Mouse (Mus musculus) neural tube, embryonic 15.5 days (tissue): ENCODE measurements at regions not wholly inside any gene's neighbourhood (a gene's known extent, or its start where the extent isn't known, plus 50 kb on each side); places are given as distances from the start of the nearest gene placed in this dataset.
"Not testable (repeated sequence)": the region's sequence is repeated elsewhere in the genome, so short reads cannot be mapped to it uniquely, and the experiment has no call there.

Experiments
- ATAC-seq: fragments of 200-750 bp; cut with Nextera tagmentation; 2 replicates; pipeline ENCODE4 v1.8.0; 2017; ENCODE audit warnings: mild to moderate bottlenecking, moderate TSS enrichment, moderate library complexity; ENCODE audit not compliant: low FRiP score
- H3K27ac ChIP-seq: fragments of 300-500 bp; sonication (generic); replicated peaks from 2 replicates; pipeline ENCODE4 v1.5.1; 2015; ENCODE audit warnings: mild to moderate bottlenecking, inconsistent platforms
- H3K27me3 ChIP-seq: fragments of 300-500 bp; sonication (generic); replicated peaks from 2 replicates; pipeline ENCODE4 v1.6.1; 2015; ENCODE audit warnings: inconsistent platforms
- H3K36me3 ChIP-seq: fragments of 300-500 bp; sonication (generic); 2 replicates; pipeline ENCODE4 v1.6.1; 2015; ENCODE audit warnings: inconsistent platforms
- H3K4me1 ChIP-seq: fragments of 300-500 bp; sonication (generic); 2 replicates; pipeline ENCODE4 v1.6.1; 2015; ENCODE audit warnings: inconsistent platforms
- H3K4me2 ChIP-seq: fragments of 300-500 bp; sonication (generic); 2 replicates; pipeline ENCODE4 v1.6.1; 2015; ENCODE audit warnings: inconsistent platforms, mild to moderate bottlenecking, moderate library complexity
- H3K4me3 ChIP-seq: fragments of 300-500 bp; sonication (generic); replicated peaks from 2 replicates; pipeline ENCODE4 v1.5.1; 2015; ENCODE audit warnings: mild to moderate bottlenecking, inconsistent platforms
- H3K9ac ChIP-seq: fragments of 300-500 bp; sonication (generic); replicated peaks from 2 replicates; pipeline ENCODE4 v1.6.1; 2015; ENCODE audit warnings: mild to moderate bottlenecking, inconsistent platforms
- H3K9me3 ChIP-seq: fragments of 300-500 bp; sonication (generic); replicated peaks from 2 replicates; pipeline ENCODE4 v1.6.1; 2016; ENCODE audit warnings: inconsistent platforms
- WGBS: fragments of 180-500 bp; shearing (Covaris S2); methylation state at CpG from one replicate; pipeline ENCODE4 v1.1.7; 2015; ENCODE audit warnings: mixed read lengths; 5-methylcytosine and 5-hydroxymethylcytosine counted together

GRCm38 (mm10) chr7:125139196-125139595, 305.3 kb upstream of the Kdm8 start:
- Histone ChIP-seq H3K4me2 (no peak overlapping the region), H3K9me3 (no peaks in the 10 kb centered on the region), H3K4me3 (no peak overlapping the region), H3K27me3 (no peaks in the 10 kb centered on the region), H3K27ac (no peak overlapping the region), H3K4me1 (no peaks in the 10 kb centered on the region), H3K36me3 (no peaks in the 10 kb centered on the region), H3K9ac (no peak overlapping the region)
- ATAC-seq: no peak
- 89% methylated on average over 2 of the region's 2 CpGs for WGBS

DNA sequence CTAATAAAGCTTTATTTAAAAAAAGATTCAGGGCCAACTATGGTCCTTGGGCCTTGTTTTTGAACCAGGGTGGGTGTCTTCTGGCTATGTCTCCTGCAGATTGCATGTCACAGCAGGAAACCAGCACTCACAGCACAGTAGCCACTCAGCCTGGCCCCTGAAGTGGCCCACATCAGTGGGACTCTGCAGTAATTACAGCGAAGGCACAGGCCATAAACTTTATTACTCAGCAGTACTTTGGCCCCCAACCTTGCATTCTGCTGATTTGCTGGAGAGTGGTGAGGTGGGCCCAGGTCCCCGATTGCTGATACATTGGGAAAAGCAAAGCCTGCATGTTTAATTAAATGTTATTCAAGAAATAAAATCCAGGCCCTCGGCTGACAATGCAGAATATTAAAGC, 303.6 kb upstream of the Kdm8 start:
- peak; percentile 38; the same call in 1 of the 2 replicates for ATAC-seq
- 11% methylated on average over 3 of the region's 3 CpGs for WGBS
- no peak overlapping the region for H3K9ac ChIP-seq
- no peak overlapping the region for H3K27ac ChIP-seq
- H3K4me1 ChIP-seq: no peaks in the 10 kb centered on the region
- no peak overlapping the region for H3K4me2 ChIP-seq
- no peaks in the 10 kb centered on the region for H3K9me3 ChIP-seq
- no peak overlapping the region for H3K4me3 ChIP-seq
- no peaks in the 10 kb centered on the region for H3K36me3 ChIP-seq
- H3K27me3 ChIP-seq: no peaks in the 10 kb centered on the region

GRCm38 (mm10) chr7:125141864-125142263, 302.6 kb upstream of the Kdm8 start:
- Histone ChIP-seq H3K4me1 (no peaks in the 10 kb centered on the region), H3K27ac (no peak overlapping the region), H3K9ac (no peak overlapping the region), H3K9me3 (no peaks in the 10 kb centered on the region), H3K4me3 (no peak overlapping the region), H3K27me3 (no peaks in the 10 kb centered on the region), H3K36me3 (no peaks in the 10 kb centered on the region), H3K4me2 (no peak overlapping the region)
- ATAC-seq: no peak
- WGBS: 78% methylated on average over 1 of the region's 1 CpGs

- H3K4me3 ChIP-seq: no peak overlapping the region
- H3K9ac ChIP-seq: no peak overlapping the region
- H3K27ac ChIP-seq: no peak overlapping the region
- H3K27me3 ChIP-seq: no peaks in the 10 kb centered on the region
- H3K4me2 ChIP-seq: no peak overlapping the region
- ATAC-seq: no peak
- H3K9me3 ChIP-seq: no peaks in the 10 kb centered on the region
- H3K36me3 ChIP-seq: no peaks in the 10 kb centered on the region
- H3K4me1 ChIP-seq: no peaks in the 10 kb centered on the region
- WGBS: 75% methylated on average over 9 of the region's 9 CpGs
These were observed 298.5 kb upstream of the Kdm8 start for GRCm38 (mm10) chr7:125146025-125146424.

- no peak overlapping the region for H3K4me2 ChIP-seq
- no peak for ATAC-seq
- H3K9ac ChIP-seq: no peak overlapping the region
- H3K27me3 ChIP-seq: no peaks in the 10 kb centered on the region
- H3K27ac ChIP-seq: no peak overlapping the region
- H3K4me1 ChIP-seq: no peaks in the 10 kb centered on the region
- no peak overlapping the region for H3K4me3 ChIP-seq
- H3K9me3 ChIP-seq: no peaks in the 10 kb centered on the region
- 88% methylated on average over 2 of the region's 2 CpGs for WGBS
- no peaks in the 10 kb centered on the region for H3K36me3 ChIP-seq
These were observed 295.3 kb upstream of the Kdm8 start for GRCm38 (mm10) chr7:125149151-125149550.

DNA sequence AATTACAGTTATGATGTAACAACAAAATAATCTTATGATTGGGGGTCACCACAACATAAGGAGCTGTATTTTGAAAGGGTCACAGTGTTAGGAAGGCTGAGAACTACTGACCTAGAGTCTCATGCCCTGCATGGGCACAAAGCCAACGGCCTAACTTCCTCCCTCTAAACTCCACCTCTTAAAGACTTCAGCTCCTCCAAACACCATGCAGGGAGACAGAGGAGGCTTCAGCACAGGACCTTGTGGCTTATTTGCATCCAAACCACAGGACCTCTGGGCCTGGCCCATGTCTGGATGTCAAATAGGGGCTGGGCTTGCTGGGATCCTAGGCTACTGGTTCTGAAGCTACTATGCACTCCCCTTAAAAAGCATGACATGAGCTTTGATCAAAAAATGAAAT, 294.7 kb upstream of the Kdm8 start:
- H3K27ac ChIP-seq: no peak overlapping the region
- H3K4me2 ChIP-seq: no peak overlapping the region
- H3K4me1 ChIP-seq: no peaks in the 10 kb centered on the region
- H3K36me3 ChIP-seq: no peaks in the 10 kb centered on the region
- no peaks in the 10 kb centered on the region for H3K9me3 ChIP-seq
- no peak for ATAC-seq
- WGBS: 77% methylated on average over 1 of the region's 1 CpGs
- no peak overlapping the region for H3K4me3 ChIP-seq
- H3K27me3 ChIP-seq: no peaks in the 10 kb centered on the region
- H3K9ac ChIP-seq: no peak overlapping the region

GRCm38 (mm10) chr7:125152281-125152680, 292.2 kb upstream of the Kdm8 start:
- Histone ChIP-seq H3K4me2 (no peak overlapping the region), H3K27ac (no peak overlapping the region), H3K4me1 (peaks cover 4% of the 10 kb centered on the region; the same call in 1 of the 2 replicates), H3K9ac (no peak overlapping the region), H3K4me3 (no peak overlapping the region), H3K36me3 (no peaks in the 10 kb centered on the region), H3K9me3 (no peaks in the 10 kb centered on the region), H3K27me3 (no peaks in the 10 kb centered on the region)
- ATAC-seq: no peak
- 86% methylated on average over 5 of the region's 5 CpGs for WGBS

DNA sequence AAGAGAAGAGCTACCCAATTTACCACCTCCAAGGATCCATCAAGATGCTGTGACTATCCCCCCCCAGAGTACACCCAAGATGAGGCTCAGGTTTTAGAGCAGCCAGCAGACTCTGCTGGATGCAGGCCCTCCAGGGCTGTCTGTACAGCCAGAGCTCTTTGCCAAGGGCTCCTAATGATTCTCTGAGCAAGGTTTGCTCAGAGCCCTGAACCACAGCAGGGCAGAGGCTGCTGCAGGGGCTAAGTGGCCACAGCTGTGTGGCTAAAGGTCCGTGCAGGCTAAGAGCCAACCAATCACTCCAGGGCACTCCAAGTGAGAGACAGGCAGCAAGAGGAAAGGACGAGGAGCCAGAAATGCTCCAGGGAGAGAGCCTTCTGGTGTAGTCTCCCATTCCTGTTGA, 289.2 kb upstream of the Kdm8 start:
- Histone ChIP-seq H3K4me2 (no peak overlapping the region), H3K27ac (no peak overlapping the region), H3K4me3 (no peak overlapping the region), H3K27me3 (no peaks in the 10 kb centered on the region), H3K9ac (no peak overlapping the region), H3K36me3 (no peaks in the 10 kb centered on the region), H3K4me1 (peaks cover 4% of the 10 kb centered on the region; the same call in 1 of the 2 replicates), H3K9me3 (no peaks in the 10 kb centered on the region)
- 30% methylated on average over 2 of the region's 2 CpGs for WGBS
- no peak for ATAC-seq

DNA sequence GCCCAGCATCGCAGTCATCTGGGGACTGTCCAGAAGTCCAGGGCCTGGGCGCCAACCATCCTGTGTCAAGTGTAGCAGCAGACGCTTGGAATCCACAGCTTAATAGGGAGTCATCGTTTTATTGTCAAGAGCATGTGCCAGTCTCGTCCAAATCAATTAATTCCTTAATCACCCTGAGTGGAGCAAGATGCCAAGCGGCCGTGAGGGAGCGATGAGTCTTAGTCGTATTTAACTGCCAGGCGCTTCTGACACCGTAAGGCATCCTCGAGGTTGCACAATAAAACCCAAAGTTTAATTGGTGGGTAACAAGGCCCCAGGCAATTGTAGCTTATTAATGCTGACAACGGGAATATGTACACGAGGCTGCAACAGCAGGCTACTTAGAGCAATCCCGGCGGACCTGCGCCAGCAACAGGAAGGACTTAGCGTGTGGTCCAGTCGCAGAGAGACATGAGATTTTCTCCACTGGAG, 277.6 kb upstream of the Kdm8 start:
- Histone ChIP-seq H3K9me3 (no peaks in the 10 kb centered on the region), H3K27ac (no peak overlapping the region), H3K4me2 (peak overlapping the region; percentile 2; the same call in 1 of the 2 replicates), H3K4me1 (peaks cover 7% of the 10 kb centered on the region), H3K36me3 (no peaks in the 10 kb centered on the region), H3K9ac (no peak overlapping the region), H3K27me3 (no peaks in the 10 kb centered on the region), H3K4me3 (no peak overlapping the region)
- no peak for ATAC-seq
- WGBS: 41% methylated on average over 19 of the region's 19 CpGs

DNA sequence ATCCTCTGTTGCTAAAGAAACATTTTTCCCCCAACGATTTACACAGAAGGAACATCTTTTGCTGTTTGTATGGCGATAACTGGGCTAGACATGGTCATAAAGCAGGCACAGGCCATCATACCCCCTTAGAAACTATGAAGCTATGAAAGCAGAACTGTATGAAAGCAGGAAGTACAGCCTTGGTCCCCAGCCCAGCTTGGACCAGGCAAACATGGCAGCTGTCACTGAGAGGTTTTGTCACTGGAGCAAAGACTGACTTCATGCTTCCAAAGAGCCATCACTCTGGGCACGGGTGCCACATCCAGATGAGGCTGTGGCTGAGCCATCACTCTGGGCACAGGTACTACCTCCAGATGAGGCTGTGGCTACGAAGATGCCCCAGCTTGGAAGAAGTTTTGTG, 276.8 kb upstream of the Kdm8 start:
- Histone ChIP-seq H3K4me1 (peaks cover 7% of the 10 kb centered on the region), H3K9ac (no peak overlapping the region), H3K27me3 (no peaks in the 10 kb centered on the region), H3K4me3 (no peak overlapping the region), H3K27ac (no peak overlapping the region), H3K36me3 (no peaks in the 10 kb centered on the region), H3K4me2 (no peak overlapping the region), H3K9me3 (no peaks in the 10 kb centered on the region)
- no peak for ATAC-seq
- WGBS: 79% methylated on average over 4 of the region's 4 CpGs

DNA sequence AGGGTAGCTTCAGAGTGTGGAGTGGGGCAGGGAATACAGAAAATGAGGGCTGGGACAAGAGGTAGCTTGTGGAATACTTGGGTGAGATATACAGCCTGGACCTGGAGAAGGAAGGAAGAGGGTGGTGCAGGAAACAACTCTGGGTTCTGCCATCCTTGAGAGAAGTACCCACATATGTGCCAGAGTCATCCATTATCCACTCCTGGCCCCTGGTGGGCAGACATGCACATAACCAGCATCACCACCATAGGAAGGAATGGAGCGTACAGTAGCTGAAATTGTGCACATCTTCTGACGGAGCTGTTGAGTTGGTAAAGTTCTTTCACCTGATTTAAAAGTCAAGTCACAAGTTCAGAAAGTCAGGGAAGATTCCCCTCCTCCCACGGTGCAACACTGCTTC, 262.9 kb upstream of the Kdm8 start:
- Histone ChIP-seq H3K4me3 (no peak overlapping the region), H3K9ac (no peak overlapping the region), H3K27ac (no peak overlapping the region), H3K4me2 (no peak overlapping the region), H3K36me3 (no peaks in the 10 kb centered on the region), H3K27me3 (0 out of 2 replicates have a peak, but pooled peaks cover 7% of the 10 kb centered on the region), H3K9me3 (no peaks in the 10 kb centered on the region), H3K4me1 (peaks cover 15% of the 10 kb centered on the region)
- ATAC-seq: no peak
- WGBS: 89% methylated on average over 3 of the region's 3 CpGs

GRCm38 (mm10) chr7:125182266-125182665, 262.2 kb upstream of the Kdm8 start:
- no peaks in the 10 kb centered on the region for H3K36me3 ChIP-seq
- H3K4me3 ChIP-seq: no peak overlapping the region
- H3K4me1 ChIP-seq: peaks cover 15% of the 10 kb centered on the region
- no peaks in the 10 kb centered on the region for H3K9me3 ChIP-seq
- 0 out of 2 replicates have a peak, but pooled peaks cover 7% of the 10 kb centered on the region for H3K27me3 ChIP-seq
- no peak overlapping the region for H3K27ac ChIP-seq
- WGBS: 92% methylated on average over 4 of the region's 4 CpGs
- H3K9ac ChIP-seq: no peak overlapping the region
- no peak for ATAC-seq
- H3K4me2 ChIP-seq: no peak overlapping the region

- 87% methylated on average over 4 of the region's 4 CpGs for WGBS
- H3K4me1 ChIP-seq: peaks cover 18% of the 10 kb centered on the region
- not testable (repeated sequence) for ATAC-seq, H3K9me3 ChIP-seq, H3K27ac ChIP-seq, H3K36me3 ChIP-seq, H3K9ac ChIP-seq, H3K27me3 ChIP-seq, H3K4me3 ChIP-seq, H3K4me2 ChIP-seq
These were observed 261.5 kb upstream of the Kdm8 start for GRCm38 (mm10) chr7:125183011-125183410.
